Mouse (Mus musculus) spleen, adult 12 weeks (tissue): ENCODE data around the gene Ncor2.

ENCODE experiments used
- DNase-seq: peaks from one replicate; pipeline ENCODE4 v3.0.0; 2022; ENCODE audit warnings: low spot score

The Ncor2 gene

GRCm38 (mm10) chr5:125095525-125096175, 83.4 kb downstream of the Ncor2 start:
- no peak for DNase-seq

- no peak for DNase-seq
Observed at GRCm38 (mm10) chr5:125093795-125094194, 85.2 kb downstream of the Ncor2 start.

- DNase-seq, result no peak
Observed at GRCm38 (mm10) chr5:125088076-125088475, 90.9 kb downstream of the Ncor2 start.

- no peak for DNase-seq
Observed at GRCm38 (mm10) chr5:125085097-125085617, 93.9 kb downstream of the Ncor2 start.

GRCm38 (mm10) chr5:125083674-125084073, 95.3 kb downstream of the Ncor2 start:
- DNase-seq, result no peak

- no peak for DNase-seq
Observed at GRCm38 (mm10) chr5:125081318-125082101, 97.5 kb downstream of the Ncor2 start.

GRCm38 (mm10) chr5:125080787-125081317, 98.2 kb downstream of the Ncor2 start:
- DNase-seq, result no peak

- DNase-seq, result no peak
Observed at GRCm38 (mm10) chr5:125080352-125080751, 98.7 kb downstream of the Ncor2 start.

- DNase-seq, result no peak
Observed at GRCm38 (mm10) chr5:125078220-125078619, 100.8 kb downstream of the Ncor2 start.

- DNase-seq, result no peak
Observed at GRCm38 (mm10) chr5:125076183-125076582, 102.8 kb downstream of the Ncor2 start.

- no peak for DNase-seq
Observed at GRCm38 (mm10) chr5:125074571-125075171, 104.3 kb downstream of the Ncor2 start.

- DNase-seq, result no peak
Observed at GRCm38 (mm10) chr5:125073896-125074295, 105.1 kb downstream of the Ncor2 start.

- DNase-seq, result no peak
Observed at GRCm38 (mm10) chr5:125073335-125073734, 105.7 kb downstream of the Ncor2 start.

- no peak for DNase-seq
Observed at GRCm38 (mm10) chr5:125072425-125072824, 106.6 kb downstream of the Ncor2 start.

GRCm38 (mm10) chr5:125071919-125072318, 107.1 kb downstream of the Ncor2 start:
- DNase-seq, result no peak

- DNase-seq, result no peak
Observed at GRCm38 (mm10) chr5:125070399-125070798, 108.6 kb downstream of the Ncor2 start.

GRCm38 (mm10) chr5:125069916-125070315, 109.1 kb downstream of the Ncor2 start:
- no peak for DNase-seq

GRCm38 (mm10) chr5:125069426-125069825, 109.6 kb downstream of the Ncor2 start:
- no peak for DNase-seq

GRCm38 (mm10) chr5:125068371-125068951, 110.6 kb downstream of the Ncor2 start:
- DNase-seq, result no peak

- no peak for DNase-seq
Observed at GRCm38 (mm10) chr5:125067673-125068072, 111.3 kb downstream of the Ncor2 start.

GRCm38 (mm10) chr5:125066479-125067471, 112.2 kb downstream of the Ncor2 start:
- peak; percentile 65 for DNase-seq
